Mouse (Mus musculus): ENCODE results near the gene Olfr1025-ps1. TPM values are rescaled to one million over a fixed set of nuclear protein-coding genes. Genes with fewer than 3 reads are reported as not detected.

Gene Olfr1025-ps1
- total RNA-seq (2021) = not detected
- long read RNA-seq, experiment 1 = 0 reads
- long read RNA-seq, experiment 2 = 0 reads

GRCm38 (mm10) chr2:85914893-85915292 lies at the start of gene Olfr1025-ps1:
TSS of gene Olfr1025-ps1 (plus strand) at chr2:85915193.
- no peak for DNase-seq

GRCm38 (mm10) chr2:85868294-85868693 lies 46.7 kb upstream of the Olfr1025-ps1 start, which contains the start of gene Olfr1022:
TSS of gene Olfr1022 (plus strand) at chr2:85868594.
- no peak for DNase-seq

GRCm38 (mm10) chr2:85885340-85885739 lies 29.7 kb upstream of the Olfr1025-ps1 start, which contains the start of gene Olfr1023:
TSS of gene Olfr1023 (plus strand) at chr2:85885640.
- no peak for DNase-seq

GRCm38 (mm10) chr2:85904952-85905351 lies 10.0 kb upstream of the Olfr1025-ps1 start, which contains the start of gene Olfr1024:
TSS of gene Olfr1024 (minus strand) at chr2:85905052.
- no peak for DNase-seq

- DNase-seq = no peak
Observed at GRCm38 (mm10) chr2:85913197-85913596, 1.8 kb upstream of the Olfr1025-ps1 start.

- no peak for DNase-seq
Observed at GRCm38 (mm10) chr2:85921258-85921657, 6.3 kb downstream of the Olfr1025-ps1 start, which contains the start of gene Olfr1026. TSS of gene Olfr1026 (plus strand) at chr2:85921558.

- DNase-seq = no peak
Observed at GRCm38 (mm10) chr2:85950137-85950536, 35.1 kb downstream of the Olfr1025-ps1 start, which contains the start of gene Olfr1028. TSS of gene Olfr1028 (plus strand) at chr2:85950437.

Other genes starting within 250 kb of the Olfr1025-ps1 start
- gene Olfr1006, start 236.4 kb upstream of the Olfr1025-ps1 start, total RNA-seq (2021) = not detected
- gene Olfr1008, start 225.8 kb upstream of the Olfr1025-ps1 start, total RNA-seq (2021) = not detected
- gene Olfr1009, start 199.8 kb upstream of the Olfr1025-ps1 start, total RNA-seq (2021) = not detected
- not detected for gene Olfr1012, start 152.4 kb upstream of the Olfr1025-ps1 start, total RNA-seq (2021)
- not detected for gene Olfr1013, start 148.1 kb upstream of the Olfr1025-ps1 start, total RNA-seq (2021)
- not detected for gene Olfr1014, start 142.5 kb upstream of the Olfr1025-ps1 start, total RNA-seq (2021)
- gene Olfr1015, start 133.2 kb upstream of the Olfr1025-ps1 start, total RNA-seq (2021) = not detected
- gene Olfr1016, start 112.6 kb upstream of the Olfr1025-ps1 start, total RNA-seq (2021) = not detected
- not detected for gene Olfr1018, start 96.7 kb upstream of the Olfr1025-ps1 start, total RNA-seq (2021)
- gene Olfr1019, start 69.7 kb upstream of the Olfr1025-ps1 start, total RNA-seq (2021) = not detected
- gene Olfr1020, start 68.2 kb upstream of the Olfr1025-ps1 start, total RNA-seq (2021) = not detected
- gene Olfr1022, start 46.6 kb upstream of the Olfr1025-ps1 start, total RNA-seq (2021) = not detected
- not detected for gene Olfr1023, start 29.6 kb upstream of the Olfr1025-ps1 start, total RNA-seq (2021)
- not detected for gene Olfr1024, start 10.1 kb upstream of the Olfr1025-ps1 start, total RNA-seq (2021)
- not detected for gene Olfr1026, start 6.4 kb downstream of the Olfr1025-ps1 start, total RNA-seq (2021)
- gene Olfr1028, start 35.2 kb downstream of the Olfr1025-ps1 start, total RNA-seq (2021) = not detected
- not detected for gene Olfr1029, start 58.7 kb downstream of the Olfr1025-ps1 start, total RNA-seq (2021)
- gene Olfr1030, start 64.1 kb downstream of the Olfr1025-ps1 start, total RNA-seq (2021) = not detected
- gene Olfr1031, start 75.1 kb downstream of the Olfr1025-ps1 start, total RNA-seq (2021) = not detected
- not detected for gene Olfr1032, start 90.3 kb downstream of the Olfr1025-ps1 start, total RNA-seq (2021)
- under 1 TPM; 0.09 to 0.45 TPM for gene Olfr1033, start 105.4 kb downstream of the Olfr1025-ps1 start, total RNA-seq (2021)
- gene Olfr1034, start 130.7 kb downstream of the Olfr1025-ps1 start, total RNA-seq (2021) = not detected
- gene Olfr1036, start 158.8 kb downstream of the Olfr1025-ps1 start, total RNA-seq (2021) = not detected
- not detected for gene Olfr1037, start 172.2 kb downstream of the Olfr1025-ps1 start, total RNA-seq (2021)
- gene Olfr1039, start 220.7 kb downstream of the Olfr1025-ps1 start, total RNA-seq (2021) = not detected
- gene Olfr1040, start 231.5 kb downstream of the Olfr1025-ps1 start, total RNA-seq (2021) = not detected
- not detected for gene Olfr1042, start 246.6 kb downstream of the Olfr1025-ps1 start, total RNA-seq (2021)